Mouse (Mus musculus): ENCODE measurements around the gene Plekhb1.

DNA sequence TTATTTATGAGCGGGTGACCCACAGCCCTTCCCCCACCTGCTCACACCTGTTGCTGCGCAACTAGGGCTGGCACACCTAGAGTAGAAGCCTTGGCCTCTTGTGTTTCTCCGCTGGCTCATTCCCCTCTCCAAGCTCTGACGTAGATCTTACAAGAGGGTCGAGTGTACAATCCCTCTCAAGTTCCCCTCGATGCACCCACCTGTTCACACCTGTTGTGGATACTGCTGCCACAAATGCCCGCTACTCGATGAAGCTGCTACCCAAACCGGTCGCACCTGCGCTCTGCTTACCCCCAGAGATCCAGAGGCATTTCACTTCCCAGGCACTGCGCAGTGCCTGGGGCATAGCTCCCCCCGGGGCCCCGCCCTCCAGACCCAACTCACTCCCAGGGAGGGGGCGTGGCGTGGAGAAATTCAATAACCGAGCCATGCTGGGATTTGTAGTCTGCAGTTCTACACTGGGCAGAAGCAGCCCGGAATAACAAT, 4.1 kb downstream of the Plekhb1 start:
- TF ChIP-seq CTCF (IDR thresholded peaks at IDR 0.05; ENCODE audit: borderline replicate concordance, extremely low read depth, insufficient read depth, insufficient read length) (no peak), POLR2A (IDR thresholded peaks at IDR 0.05; ENCODE audit: borderline replicate concordance, extremely low read depth, insufficient read depth, insufficient read length, poor library complexity, severe bottlenecking) (no peak)
